Mouse (Mus musculus) spleen, adult 18-20 months (tissue): ENCODE measurements around the gene Rad51ap1.

Experiments
- DNase-seq, 2 experiments: peaks; one replicate each; pipeline ENCODE4 v3.0.0; 2022; ENCODE audit warnings: mixed read lengths in 2 of 2

Rad51ap1 gene

GRCm38 (mm10) chr6:126939487-126940171, at the start of gene Rad51ap1, which contains the start of gene D6Wsu163e:
Gene Rad51ap1 (minus strand): TSS chr6:126939587.
Gene D6Wsu163e (plus strand): TSS chr6:126939962.
- DNase-seq = peak; percentile 88 to 90

DNA sequence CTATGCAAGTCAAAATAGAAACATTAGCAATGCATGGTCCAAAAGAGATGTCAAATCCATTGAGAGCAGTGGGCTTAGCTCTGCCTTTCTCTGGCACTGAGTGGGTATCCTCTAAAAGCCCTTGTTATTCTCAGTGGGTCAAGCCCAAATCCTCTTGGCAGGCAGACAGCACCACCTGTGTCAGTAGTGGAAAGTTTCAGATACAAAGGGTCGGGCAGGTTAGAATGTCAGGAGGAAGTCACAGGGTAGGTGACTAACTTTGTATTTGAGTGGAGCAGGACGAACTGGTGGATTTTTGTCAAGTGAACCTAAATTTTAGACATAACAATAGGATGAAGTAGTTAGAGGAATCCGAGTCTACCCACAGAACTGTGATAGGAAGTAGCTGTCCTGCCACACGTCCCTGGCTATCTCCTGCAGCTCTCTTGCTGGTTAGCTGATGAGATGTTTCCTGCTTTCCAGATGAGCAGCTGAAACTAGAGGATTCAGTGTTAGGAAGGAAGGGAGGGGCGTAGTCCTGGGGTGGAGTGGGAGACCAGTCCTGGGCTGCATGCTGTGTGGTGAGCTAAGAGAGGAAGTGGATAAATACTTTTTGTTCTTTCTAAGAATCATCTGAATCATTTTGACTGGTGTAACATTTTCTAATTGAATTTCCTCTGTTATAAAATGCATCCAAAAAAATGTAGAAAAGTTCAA, 42.3 kb upstream of the Rad51ap1 start:
- no peak for DNase-seq

GRCm38 (mm10) chr6:126966241-126967026, 27.0 kb upstream of the Rad51ap1 start:
- no peak for DNase-seq

- DNase-seq = no peak
These were observed 24.0 kb upstream of the Rad51ap1 start for GRCm38 (mm10) chr6:126963426-126963825.

GRCm38 (mm10) chr6:126962709-126963108, 23.3 kb upstream of the Rad51ap1 start:
- no peak for DNase-seq

DNA sequence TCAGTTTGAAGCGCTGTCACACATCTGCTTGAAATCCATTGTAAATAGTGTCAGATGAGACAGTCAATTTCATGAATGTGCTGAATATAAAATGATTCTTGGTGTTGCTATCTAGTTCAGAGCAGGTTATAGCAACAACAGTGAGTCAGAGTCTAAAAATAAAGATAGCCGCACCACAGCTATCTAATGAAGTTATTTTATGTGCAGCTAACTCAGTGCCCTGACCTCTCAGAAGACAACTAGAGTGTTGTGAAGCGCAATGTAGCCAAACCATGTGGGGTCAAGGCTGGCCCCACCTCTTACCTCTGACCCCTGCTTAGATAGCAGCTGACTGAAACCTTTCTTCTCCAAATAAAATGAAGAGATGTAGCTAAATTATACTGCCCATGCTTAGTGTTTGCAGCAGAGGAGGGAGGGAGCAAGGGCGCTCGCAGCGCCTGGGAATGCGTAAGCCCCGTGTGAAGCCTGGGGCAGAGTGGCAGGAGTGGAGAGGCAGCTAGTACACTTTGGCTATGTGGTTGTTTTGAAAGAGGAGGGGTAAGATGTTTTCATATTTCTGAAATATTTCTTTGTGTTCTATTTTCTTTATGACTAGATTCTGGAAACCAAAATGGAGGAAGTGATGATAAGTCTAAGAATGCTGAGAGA, 22.1 kb upstream of the Rad51ap1 start:
- DNase-seq = no peak

GRCm38 (mm10) chr6:126955734-126956133, 16.3 kb upstream of the Rad51ap1 start:
- DNase-seq = peak; percentile 33 to 76

- no peak for DNase-seq
These were observed 8.9 kb upstream of the Rad51ap1 start for GRCm38 (mm10) chr6:126948336-126948735.

GRCm38 (mm10) chr6:126940451-126940850, 1.1 kb upstream of the Rad51ap1 start:
- no peak for DNase-seq

DNA sequence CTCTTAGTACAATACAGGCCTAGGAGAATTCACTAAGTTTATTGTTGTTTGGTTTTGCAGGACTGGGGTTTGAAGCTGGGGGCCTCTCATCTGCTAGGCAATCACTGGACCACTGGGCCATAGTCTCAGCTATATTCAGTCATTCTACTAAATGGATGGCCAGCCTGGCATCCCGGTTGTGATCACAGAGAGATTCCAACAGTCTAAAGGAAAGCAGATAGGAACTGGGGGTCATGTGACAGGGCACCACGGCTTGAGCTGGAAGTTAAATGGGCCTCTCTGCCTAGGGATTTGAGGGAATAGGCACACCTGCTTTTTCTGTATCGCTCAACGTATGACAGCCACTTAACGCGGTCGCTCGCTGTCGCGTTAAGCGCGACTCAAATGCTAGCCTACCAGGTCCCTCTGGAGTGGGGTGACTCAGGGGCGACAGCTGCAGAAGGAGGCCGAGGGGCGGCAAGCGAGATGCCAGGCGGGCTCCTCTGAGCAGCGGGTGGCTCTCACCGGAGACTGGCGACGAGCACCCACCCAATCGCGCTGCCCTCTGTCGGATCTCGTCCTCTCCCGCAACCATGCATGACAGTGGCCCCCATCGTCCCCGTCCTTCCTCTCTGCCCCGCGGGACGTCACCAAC, 417 bp downstream of the Rad51ap1 start:
- DNase-seq = no peak

DNA sequence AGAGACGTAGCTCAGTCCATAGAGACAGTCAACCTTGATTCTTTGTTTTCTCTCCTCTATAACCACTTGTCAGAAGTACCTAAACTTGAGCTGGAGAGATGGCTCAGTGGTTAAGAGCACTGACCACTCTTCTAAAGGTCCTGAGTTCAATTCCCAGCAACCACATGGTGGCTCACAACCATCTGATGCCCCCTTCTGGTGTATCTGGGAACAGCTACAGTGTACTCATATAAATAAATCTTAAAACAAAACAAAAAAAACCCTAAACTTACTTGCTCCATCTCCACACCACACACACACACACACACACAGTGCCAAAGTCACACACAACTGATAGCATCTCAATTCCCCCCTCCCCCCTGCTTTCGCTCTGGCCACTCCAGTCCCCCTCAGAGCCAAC, 1.3 kb downstream of the Rad51ap1 start:
- no peak for DNase-seq

DNA sequence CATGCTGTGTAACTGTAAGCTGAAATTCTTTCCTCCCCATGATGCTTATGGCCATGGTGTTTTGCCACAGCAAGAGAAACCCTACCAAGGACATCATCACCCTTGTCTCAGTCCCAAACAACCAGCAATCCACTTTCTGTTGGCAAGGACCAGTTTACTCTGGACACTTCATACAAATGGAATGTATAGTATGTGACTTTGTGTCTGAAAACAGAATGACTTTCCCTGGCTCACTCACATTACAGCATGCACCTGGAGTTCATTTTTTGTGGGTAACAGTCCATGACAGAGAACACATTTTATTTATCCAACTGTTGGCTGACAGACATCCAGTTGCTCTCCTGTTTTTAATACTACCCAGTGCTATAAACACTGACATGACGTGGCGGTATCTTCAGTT, 6.5 kb downstream of the Rad51ap1 start:
- no peak for DNase-seq

DNA sequence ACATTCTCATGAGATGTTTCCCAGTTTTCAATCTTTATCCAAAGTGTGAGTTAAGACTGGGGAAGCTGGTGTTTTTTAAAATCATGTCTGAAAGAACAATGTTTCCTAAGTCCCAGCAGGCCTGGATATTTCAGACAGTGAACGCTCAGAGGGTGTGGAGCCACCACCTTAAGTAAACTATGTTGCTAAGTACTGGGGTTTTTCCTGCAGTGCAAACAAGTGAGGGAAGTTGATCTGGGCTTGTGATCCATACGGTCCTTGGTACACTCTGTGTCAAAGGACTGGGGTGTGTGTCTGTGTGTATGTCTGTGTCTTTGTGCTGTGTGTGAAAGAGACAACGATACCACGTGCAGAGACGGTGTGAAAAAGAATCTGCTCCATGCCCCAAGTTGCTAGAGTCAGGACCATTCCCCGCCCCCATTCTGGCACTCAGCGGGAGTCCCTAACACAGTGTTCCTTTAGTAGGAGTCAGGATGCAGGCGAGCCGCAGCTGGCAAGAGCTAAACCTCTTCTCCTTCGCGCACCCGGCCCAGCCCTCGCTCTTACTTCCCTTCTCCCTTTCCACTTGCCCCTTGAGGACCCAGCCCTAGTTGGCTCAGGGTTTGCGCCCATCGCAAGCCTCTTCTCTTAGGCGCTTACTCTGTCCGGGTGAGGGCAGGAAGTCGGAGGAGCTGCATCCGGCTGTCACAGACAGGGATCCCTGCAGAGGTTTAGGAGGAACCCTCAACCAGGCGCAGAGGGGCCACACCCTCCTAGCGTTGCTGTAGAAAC, 18.1 kb downstream of the Rad51ap1 start, which contains the start of gene Dyrk4:
TSS of gene Dyrk4 (minus strand) at position 729 of the 771 bp plus-strand sequence.
- DNase-seq = no peak

DNA sequence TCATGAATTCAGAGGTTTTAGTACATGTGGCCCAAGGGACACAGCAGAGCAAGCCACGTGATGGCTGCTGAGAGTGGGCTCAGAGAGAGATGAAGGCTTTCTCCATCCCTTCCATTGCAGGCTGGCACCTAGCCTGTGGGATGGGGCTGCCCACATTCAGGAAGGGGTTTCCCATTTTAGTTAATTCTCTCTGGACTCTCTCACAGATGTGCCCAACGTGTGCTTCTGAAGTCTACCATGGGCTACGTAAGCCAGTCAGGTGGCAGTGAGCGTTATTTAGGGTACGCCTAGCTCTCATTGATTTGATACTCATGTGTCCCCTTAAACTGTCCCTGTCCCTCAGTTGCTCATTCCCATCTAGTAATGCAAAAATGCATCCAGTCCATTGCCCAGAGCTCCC, 24.5 kb downstream of the Rad51ap1 start:
- DNase-seq = no peak

DNA sequence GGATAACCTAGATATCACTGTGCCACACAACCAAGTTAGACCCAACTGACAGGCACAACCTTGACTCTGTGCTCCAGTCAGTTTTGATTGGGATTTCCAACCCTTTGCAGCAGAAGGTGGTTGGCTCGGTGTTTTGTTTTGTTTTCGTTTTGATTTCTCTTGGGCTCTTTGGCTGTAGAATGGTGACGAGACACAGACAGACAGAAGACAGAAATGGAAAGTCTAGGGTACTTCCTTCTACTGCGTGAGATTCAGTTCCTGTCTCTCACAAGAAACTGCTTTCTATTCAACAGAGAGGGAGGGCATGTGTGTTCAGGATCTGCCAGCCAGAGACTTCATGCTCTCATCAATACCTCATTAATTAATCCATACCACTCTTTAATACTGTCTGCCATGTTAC, 28.7 kb downstream of the Rad51ap1 start:
- DNase-seq = no peak

DNA sequence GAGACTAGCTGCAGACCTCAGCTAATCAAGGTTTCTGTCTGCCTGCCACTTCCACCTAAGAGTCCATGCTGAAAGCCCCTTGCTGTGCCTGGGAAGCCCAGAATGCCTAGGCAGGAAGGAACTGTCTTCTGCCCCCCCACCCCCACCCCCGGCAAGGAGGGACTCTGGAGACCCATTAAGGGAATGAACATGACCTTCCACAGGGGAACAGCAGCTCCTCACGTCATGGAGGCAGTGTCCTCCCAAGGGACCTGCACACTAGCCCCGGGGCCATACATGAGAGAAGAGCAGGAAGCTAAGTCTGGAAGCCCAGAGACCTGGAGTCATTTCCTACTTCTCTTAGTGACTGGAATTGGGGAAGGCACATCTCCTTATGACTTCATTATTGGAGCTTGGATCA, 31.5 kb downstream of the Rad51ap1 start:
- no peak for DNase-seq

GRCm38 (mm10) chr6:126907378-126907777, 32.0 kb downstream of the Rad51ap1 start:
- DNase-seq = no peak

- DNase-seq = no peak
These were observed 62.3 kb downstream of the Rad51ap1 start for GRCm38 (mm10) chr6:126877118-126877517.
